Mouse (Mus musculus): ENCODE data around the gene Klra3.
"Not testable (repeated sequence)": the region's sequence is repeated elsewhere in the genome, so short reads cannot be mapped to it uniquely, and the experiment has no call there.

Klra3 gene

DNA sequence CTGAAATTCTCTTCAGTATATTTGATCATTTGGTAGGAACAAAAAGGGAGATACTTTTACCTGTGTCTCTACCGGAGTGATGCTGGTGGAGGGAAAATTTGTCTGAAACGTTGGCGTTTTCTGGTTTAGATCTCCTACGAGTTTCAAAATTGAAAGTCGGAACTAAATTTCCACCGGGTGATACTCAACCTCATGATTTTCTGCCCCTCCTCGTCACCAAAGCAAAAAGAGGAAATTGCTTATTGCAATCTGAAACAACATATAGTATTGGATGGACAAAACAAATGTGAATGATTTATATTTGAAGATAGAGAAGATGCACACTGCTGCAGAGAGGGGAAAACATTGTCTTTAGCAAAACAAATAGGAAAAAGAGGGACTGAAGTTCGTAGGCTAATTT, at the start of gene Klra3:
Klra3 (minus strand) TSS at position 164 of the 400 bp plus-strand sequence.
- no peak for DNase-seq (ENCODE audit: low spot score)

DNA sequence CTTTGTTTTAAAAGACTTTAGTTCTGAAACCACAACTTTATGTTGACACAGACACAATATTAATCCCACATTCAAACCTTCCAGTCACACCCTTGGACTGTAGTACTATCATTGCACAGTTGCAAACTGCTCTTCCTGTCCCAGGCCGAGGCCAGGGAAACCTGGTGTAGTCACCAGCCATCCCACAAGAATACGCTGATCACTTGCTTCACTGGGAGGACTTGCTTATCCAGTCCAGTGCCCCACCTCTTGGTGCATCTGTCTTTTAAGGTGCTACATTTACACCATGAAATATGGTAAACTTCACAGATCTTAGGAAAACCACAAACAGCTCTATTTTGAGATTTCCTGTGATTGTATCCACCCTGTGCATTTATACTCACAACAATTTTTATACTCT, 49.4 kb upstream of the Klra3 start, which contains the start of gene Klra1:
Klra1 (minus strand) TSS at position 125 of the 400 bp plus-strand sequence.
- no peak for DNase-seq (ENCODE audit: low spot score)

DNA sequence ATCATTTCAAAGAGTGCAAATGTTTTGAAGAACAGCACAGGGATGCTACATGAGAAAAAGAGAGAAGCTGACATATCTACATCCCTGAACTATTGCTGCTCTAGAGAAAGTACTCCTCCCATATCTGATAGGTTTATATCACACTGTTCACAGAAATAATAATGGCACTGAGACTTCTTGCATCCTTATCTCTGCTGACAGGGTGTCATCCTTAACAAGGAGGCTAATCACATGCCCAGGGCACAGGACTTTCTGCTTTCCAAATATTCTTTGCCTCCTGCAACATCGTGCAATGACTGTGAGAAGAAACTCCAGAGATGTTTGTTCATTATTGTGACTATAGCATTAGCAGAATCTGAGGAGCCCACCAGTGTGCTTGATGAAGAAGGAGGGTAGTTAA, 48.4 kb upstream of the Klra3 start:
- DNase-seq (ENCODE audit: low spot score) = no peak

DNA sequence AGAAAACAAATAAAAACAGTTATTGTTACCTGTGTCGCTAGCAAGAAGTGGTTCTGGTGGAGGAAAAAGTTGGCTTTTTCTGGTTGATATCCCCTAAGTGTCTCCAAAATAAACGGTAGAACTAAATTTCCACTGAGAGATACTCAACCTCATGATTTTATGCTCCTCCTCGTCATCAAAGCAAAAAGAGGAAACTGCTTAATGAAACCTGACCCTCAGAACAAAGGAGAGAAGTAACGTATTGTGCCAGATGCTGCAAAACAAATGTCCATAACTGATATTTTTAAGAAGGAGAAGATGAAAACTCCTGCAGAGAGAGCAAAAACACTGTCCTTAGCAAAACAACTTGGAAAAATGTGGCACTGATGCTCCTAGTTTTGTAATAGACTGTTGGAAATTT, 45.0 kb upstream of the Klra3 start:
- no peak for DNase-seq (ENCODE audit: low spot score)

DNA sequence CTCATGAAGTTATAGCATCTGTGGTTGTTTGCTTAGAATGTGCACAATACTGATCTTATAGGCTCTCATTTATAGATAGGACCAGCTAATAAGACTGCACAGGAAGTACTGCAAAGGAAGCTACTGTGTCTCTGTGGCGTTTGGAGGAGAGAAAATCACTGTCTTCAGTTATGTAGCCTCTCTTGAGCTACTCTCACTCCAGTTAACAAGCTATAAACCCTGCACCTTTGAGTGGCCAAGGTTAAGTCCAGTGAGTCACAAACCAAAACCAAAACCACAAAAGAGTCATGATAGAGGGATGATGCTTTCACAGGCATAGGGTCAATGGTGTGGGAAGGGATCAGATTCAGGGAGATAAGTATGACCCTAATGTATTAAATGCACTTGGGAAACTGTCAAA, 8.0 kb upstream of the Klra3 start:
- not testable (repeated sequence) for DNase-seq (ENCODE audit: low spot score)

DNA sequence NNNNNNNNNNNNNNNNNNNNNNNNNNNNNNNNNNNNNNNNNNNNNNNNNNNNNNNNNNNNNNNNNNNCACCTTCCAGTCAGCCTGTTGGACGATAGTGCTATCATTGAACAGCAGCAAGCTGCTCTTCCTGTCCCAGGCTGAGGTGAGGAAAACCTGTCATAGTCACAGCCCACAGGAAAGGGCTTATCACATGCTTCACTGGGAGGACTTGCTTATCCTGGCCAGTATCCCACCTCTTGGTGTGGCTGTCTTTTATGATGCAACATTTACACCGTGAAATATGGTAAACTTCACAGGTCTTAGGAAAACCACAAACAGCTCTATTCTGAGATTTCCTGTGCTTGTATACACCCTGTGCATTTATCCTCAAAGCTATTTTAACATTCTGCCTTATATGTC, 4.6 kb upstream of the Klra3 start:
- DNase-seq (ENCODE audit: low spot score) = not testable (repeated sequence)

DNA sequence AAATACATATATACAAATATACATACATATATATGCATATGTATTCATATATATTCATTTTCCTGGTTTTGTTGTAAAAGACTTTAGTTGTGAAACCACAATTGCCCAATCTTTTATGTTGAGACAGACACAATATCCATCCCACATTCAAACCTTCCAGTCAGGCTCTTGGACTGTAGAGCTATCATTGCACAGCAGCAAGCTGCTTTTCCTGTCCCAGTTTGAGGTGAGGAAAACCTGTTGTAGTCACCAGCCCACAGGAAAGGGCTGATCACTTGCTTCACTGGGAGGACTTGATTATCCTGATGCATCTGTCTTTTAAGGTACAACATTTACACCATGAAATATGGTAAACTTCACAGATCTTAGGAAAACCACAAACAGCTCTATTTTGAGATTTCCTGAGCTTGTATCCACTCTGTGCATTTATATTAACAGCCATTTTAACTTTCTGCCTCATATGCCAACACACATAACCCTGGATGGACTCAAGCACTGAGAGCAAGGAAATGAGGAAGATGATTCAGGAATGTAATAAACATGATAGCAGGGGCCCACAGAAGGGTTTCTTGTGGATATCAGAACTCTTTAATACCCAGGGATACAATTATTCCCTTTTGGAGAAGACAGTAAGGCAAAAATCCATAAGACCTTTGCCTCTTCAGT, 49.3 kb downstream of the Klra3 start:
- DNase-seq (ENCODE audit: low spot score) = no peak

DNA sequence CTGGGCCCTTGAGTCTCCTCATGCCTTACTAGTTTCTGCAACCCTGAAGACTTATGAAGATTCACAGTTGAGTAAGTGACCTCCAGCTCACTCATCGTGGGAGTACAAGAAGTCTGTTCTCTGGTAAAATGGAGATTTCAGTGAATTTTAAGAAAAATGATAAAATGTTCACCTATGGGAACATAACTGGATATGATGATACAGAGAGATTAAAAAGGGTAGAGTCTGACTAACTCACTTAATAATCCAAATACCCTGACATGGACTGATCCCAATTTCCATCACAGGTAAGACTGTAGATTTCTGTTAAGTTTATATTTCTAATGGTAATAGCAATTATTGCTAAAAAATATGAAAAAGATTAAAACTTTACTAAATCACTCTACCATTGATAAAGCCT, 55.5 kb downstream of the Klra3 start, which contains the start of gene Klra10:
Klra10 (minus strand) TSS at position 101 of the 400 bp plus-strand sequence.
- DNase-seq (ENCODE audit: low spot score) = not testable (repeated sequence)

Measured in ovary, postnatal 14 days (tissue).